Mouse (Mus musculus) MEL (cell line): Measurements from ENCODE around the gene Fhit.

Source experiments
- CHD2 ChIP-seq: IDR thresholded peaks from 2 replicates; pipeline ENCODE4 v1.6.1; 2011; ENCODE audit warnings: low read length, improper control_type of control experiment
- CTCF ChIP-seq, 3 experiments: IDR thresholded peaks in 2 of 3; conservative IDR thresholded peaks in 1 of 3; 2 replicates each; pipeline ENCODE4 v1.5.1; 2011 to 2012; ENCODE audit warnings: low read length in 3 of 3, low read depth in 2 of 3, mild to moderate bottlenecking in 2 of 3, improper control_type of control experiment in 1 of 3, inconsistent platforms in 1 of 3, mixed read lengths in 1 of 3, moderate library complexity in 1 of 3; ENCODE audit not compliant: control insufficient read depth in 1 of 3, insufficient read depth in 1 of 3, poor library complexity in 1 of 3, severe bottlenecking in 1 of 3
- GATA1 ChIP-seq: IDR thresholded peaks from 2 replicates; pipeline ENCODE4 v1.6.1; 2011; ENCODE audit warnings: low read depth, low read length, improper control_type of control experiment
- HCFC1 ChIP-seq: IDR thresholded peaks from 2 replicates; pipeline ENCODE4 v1.6.1; 2012; ENCODE audit warnings: low read depth, mild to moderate bottlenecking, inconsistent platforms, low read length, improper control_type of control experiment, moderate library complexity
- MAX ChIP-seq: IDR thresholded peaks from 2 replicates; pipeline ENCODE4 v1.6.1; 2011; ENCODE audit warnings: low read length, improper control_type of control experiment
- POLR2A ChIP-seq, 2 experiments: IDR thresholded peaks; 2 replicates each; pipeline ENCODE4 v1.6.1; 2011 to 2012; ENCODE audit warnings: low read length in 2 of 2, mild to moderate bottlenecking in 2 of 2, control low read depth in 1 of 2, improper control_type of control experiment in 1 of 2, low read depth in 1 of 2, moderate library complexity in 1 of 2; ENCODE audit not compliant: control insufficient read depth in 1 of 2, insufficient read depth in 1 of 2, poor library complexity in 1 of 2
- TAL1 ChIP-seq: IDR thresholded peaks from 2 replicates; pipeline ENCODE4 v1.6.1; 2012; ENCODE audit warnings: mild to moderate bottlenecking, inconsistent platforms, low read length, moderate library complexity, mixed read lengths

DNA sequence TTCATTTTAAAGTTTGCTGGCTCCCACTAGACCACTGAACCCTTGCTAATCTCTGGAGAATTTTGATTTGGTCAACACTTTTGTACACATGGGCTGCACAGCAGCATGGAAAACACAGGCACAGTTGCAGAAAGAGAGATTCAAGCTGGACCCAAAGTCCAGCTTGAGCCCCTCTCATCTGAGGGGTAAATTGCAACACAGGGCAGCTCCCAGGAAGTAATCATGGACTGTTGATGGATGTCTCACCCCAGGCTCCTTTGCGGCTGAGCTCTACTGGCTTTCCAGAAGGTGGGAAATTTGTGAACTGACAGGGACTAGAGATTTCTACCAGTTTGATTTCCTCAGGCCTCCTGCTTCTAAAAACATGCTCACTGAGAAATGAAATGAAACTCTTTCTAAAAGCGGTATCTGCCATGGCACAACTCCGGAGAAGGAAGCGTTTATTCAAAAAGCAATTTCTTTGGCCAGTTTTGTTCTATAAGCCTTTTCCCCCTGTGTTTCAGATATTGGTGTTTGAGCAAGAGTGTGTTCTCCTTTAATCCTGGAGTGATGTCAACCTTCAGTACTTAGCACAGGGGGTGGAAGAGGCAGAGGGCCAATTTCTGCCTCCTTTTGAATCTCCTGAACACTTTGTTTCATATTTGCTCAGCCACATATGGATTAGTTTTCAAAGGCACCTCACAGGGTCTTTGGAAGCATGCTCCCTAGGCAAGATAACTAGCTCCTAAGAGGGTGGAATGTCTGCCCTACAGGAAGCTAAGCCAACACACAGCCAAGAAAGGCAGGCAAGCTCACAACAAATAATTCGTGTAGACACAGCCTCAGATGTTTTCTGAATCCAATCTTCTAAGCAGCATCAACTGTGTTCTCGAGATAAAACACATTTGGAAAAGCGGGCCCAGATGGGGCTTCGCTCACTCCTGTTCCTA lies 1578.3 kb downstream of the Fhit start:
- TF ChIP-seq CHD2 (no peak), HCFC1 (no peak), TAL1 (no peak), GATA1 (no peak), CTCF (IDR thresholded peaks at IDR 0.05 in 2 of 3, conservative IDR thresholded peaks at IDR 0.05 in 1 of 3; ENCODE audit: control insufficient read depth in 1 of 3, insufficient read depth in 1 of 3, low read depth in 2 of 3, low read length in 3 of 3, poor library complexity in 1 of 3, severe bottlenecking in 1 of 3) (no peak), MAX (no peak), POLR2A (IDR thresholded peaks at IDR 0.05; ENCODE audit: control insufficient read depth in 1 of 2, insufficient read depth in 1 of 2, low read depth in 1 of 2, low read length in 2 of 2, poor library complexity in 1 of 2) (no peak)
